Mouse (Mus musculus): Measurements from ENCODE around the gene Ccr8.

DNA sequence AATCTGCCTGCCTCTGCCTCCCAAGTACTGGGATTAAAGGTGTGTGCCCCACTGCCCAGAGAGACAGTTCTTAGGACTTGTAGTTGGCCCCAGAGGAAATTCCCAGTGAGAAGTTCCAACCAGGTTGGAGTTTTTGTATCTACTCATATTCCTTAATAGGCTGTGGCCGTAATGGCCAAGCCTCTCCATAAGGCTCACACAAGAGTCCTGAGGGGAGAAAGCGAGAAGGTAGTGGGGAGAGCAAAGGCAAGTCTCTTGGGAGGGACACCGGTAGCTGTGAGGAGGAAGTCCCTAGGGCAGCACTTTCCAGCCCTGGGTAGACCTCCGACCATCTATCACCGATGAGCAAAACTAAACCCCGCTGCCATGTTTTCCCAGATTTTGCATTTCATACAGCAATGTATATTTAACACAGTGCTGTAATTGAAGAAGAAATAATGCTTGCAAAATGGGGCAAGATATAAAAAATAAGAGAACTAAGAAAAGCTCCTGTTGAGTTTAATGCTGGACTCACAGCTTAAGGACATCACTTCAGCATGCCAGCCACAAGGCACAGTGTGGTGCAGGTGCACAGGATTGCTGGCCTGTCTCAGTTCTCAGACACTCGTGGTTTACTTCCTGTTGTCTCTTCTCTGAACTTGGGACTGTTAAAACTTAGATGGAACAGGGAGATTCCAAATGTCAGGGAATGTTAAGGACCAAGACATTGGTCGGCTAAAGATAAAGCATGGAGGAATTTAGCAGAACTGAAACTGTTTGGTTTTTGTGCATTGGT lies 41.3 kb downstream of the Ccr8 start:
- no peak for TF ChIP-seq GATA1 (IDR thresholded peaks at IDR 0.05; ENCODE audit: borderline replicate concordance, low read length)
- no peak for TF ChIP-seq FLI1 (IDR thresholded peaks at IDR 0.05; ENCODE audit: low read length)

Data from megakaryocyte, embryonic 14.5 days (primary cell).